Mouse (Mus musculus): ENCODE data around the gene Adprhl1. TPM values are rescaled to one million over a fixed set of nuclear protein-coding genes. Genes with fewer than 3 reads are reported as not detected.

Gene Adprhl1
- total and polyA plus RNA-seq, 3 experiments = not detected

GRCm38 (mm10) chr8:13202806-13203205, 51.2 kb downstream of the Adprhl1 start:
- no peak overlapping the region for H3K4me3 ChIP-seq (replicated peaks in 1 of 3; ENCODE audit: low read depth in 2 of 3, low read length in 2 of 3, poor library complexity in 1 of 3)
- peaks cover 81% of the 10 kb centered on the region for H3K27me3 ChIP-seq (replicated peaks)
- H3K79me2 ChIP-seq (replicated peaks; ENCODE audit: control insufficient read depth, extremely low read depth, insufficient read depth, poor library complexity, severe bottlenecking) = no peaks in the 10 kb centered on the region
- TF ChIP-seq CHD1 (IDR thresholded peaks at IDR 0.05; ENCODE audit: low read depth, low read length) (no peak), POLR2AphosphoS2 (IDR thresholded peaks at IDR 0.05; ENCODE audit: low read depth, low read length) (no peak)
- H3K4me1 ChIP-seq (ENCODE audit: control insufficient read depth in 1 of 2, insufficient read depth in 2 of 2) = no peaks in the 10 kb centered on the region
- H3K4me2 ChIP-seq (ENCODE audit: insufficient read depth, low read depth, poor library complexity, severe bottlenecking) = no peak overlapping the region
- dilution Hi-C loops (cut with MboI; ENCODE audit: extremely low pct_ligation_motif_present, extremely low pct_unique_long_range_greater_than_20kb, low sequenced_read_pairs) (no loop called here), in situ Hi-C loops (cut with MboI; ENCODE audit: low pct_ligation_motif_present, low pct_unique_long_range_greater_than_20kb, low sequenced_read_pairs) (loop anchor here (25.0 kb wide), 1 partner anchor 216 kb away; no protein-coding TSS in a partner anchor)
- peaks cover 11% of the 10 kb centered on the region for H3K9me3 ChIP-seq (replicated peaks; ENCODE audit: low read length)
- no peak for DNase-seq (ENCODE audit: extremely low read depth)
- no peak overlapping the region for H3K9ac ChIP-seq (ENCODE audit: insufficient read depth, low read depth)
- no peaks in the 10 kb centered on the region for H3K36me3 ChIP-seq (replicated peaks in 1 of 2; ENCODE audit: control insufficient read depth in 1 of 2, insufficient read depth in 1 of 2, low read length in 1 of 2)
- H3K27ac ChIP-seq (ENCODE audit: insufficient read depth, low read depth) = no peak overlapping the region

GRCm38 (mm10) chr8:13202041-13202440, 51.9 kb downstream of the Adprhl1 start:
- Histone ChIP-seq H3K36me3 (replicated peaks in 1 of 2; ENCODE audit: control insufficient read depth in 1 of 2, insufficient read depth in 1 of 2, low read length in 1 of 2) (no peaks in the 10 kb centered on the region), H3K9ac (ENCODE audit: insufficient read depth, low read depth) (no peak overlapping the region), H3K27ac (ENCODE audit: insufficient read depth, low read depth) (no peak overlapping the region), H3K4me2 (ENCODE audit: insufficient read depth, low read depth, poor library complexity, severe bottlenecking) (no peak overlapping the region), H3K9me3 (replicated peaks; ENCODE audit: low read length) (peaks cover 11% of the 10 kb centered on the region), H3K27me3 (replicated peaks) (peaks cover 81% of the 10 kb centered on the region), H3K79me2 (replicated peaks; ENCODE audit: control insufficient read depth, extremely low read depth, insufficient read depth, poor library complexity, severe bottlenecking) (no peaks in the 10 kb centered on the region), H3K4me3 (replicated peaks in 1 of 3; ENCODE audit: low read depth in 2 of 3, low read length in 2 of 3, poor library complexity in 1 of 3) (no peak overlapping the region), H3K4me1 (ENCODE audit: control insufficient read depth in 1 of 2, insufficient read depth in 2 of 2) (no peaks in the 10 kb centered on the region)
- dilution Hi-C loops (cut with MboI; ENCODE audit: extremely low pct_ligation_motif_present, extremely low pct_unique_long_range_greater_than_20kb, low sequenced_read_pairs) = no loop called here
- in situ Hi-C loops (cut with MboI; ENCODE audit: low pct_ligation_motif_present, low pct_unique_long_range_greater_than_20kb, low sequenced_read_pairs) = loop anchor here (25.0 kb wide), 1 partner anchor 215 kb away; no protein-coding TSS in a partner anchor
- TF ChIP-seq MAFK (IDR thresholded peaks at IDR 0.05; ENCODE audit: insufficient replicate concordance, low read length) = no peak
- TF ChIP-seq EP300 (IDR thresholded peaks at IDR 0.05; ENCODE audit: low read length) = no peak
- TF ChIP-seq SIN3A (IDR thresholded peaks at IDR 0.05; ENCODE audit: low read length) = no peak
- TF ChIP-seq TCF12 (IDR thresholded peaks at IDR 0.05; ENCODE audit: low read depth, low read length) = no peak
- no peak for DNase-seq (ENCODE audit: extremely low read depth)

- Histone ChIP-seq H3K27ac (ENCODE audit: insufficient read depth, low read depth) (no peak overlapping the region), H3K4me3 (replicated peaks in 1 of 3; ENCODE audit: low read depth in 2 of 3, low read length in 2 of 3, poor library complexity in 1 of 3) (no peak overlapping the region), H3K4me1 (ENCODE audit: control insufficient read depth in 1 of 2, insufficient read depth in 2 of 2) (no peaks in the 10 kb centered on the region), H3K9me3 (replicated peaks; ENCODE audit: low read length) (peaks cover 11% of the 10 kb centered on the region), H3K4me2 (ENCODE audit: insufficient read depth, low read depth, poor library complexity, severe bottlenecking) (no peak overlapping the region), H3K79me2 (replicated peaks; ENCODE audit: control insufficient read depth, extremely low read depth, insufficient read depth, poor library complexity, severe bottlenecking) (no peaks in the 10 kb centered on the region), H3K27me3 (replicated peaks) (peaks cover 83% of the 10 kb centered on the region), H3K9ac (ENCODE audit: insufficient read depth, low read depth) (no peak overlapping the region), H3K36me3 (replicated peaks in 1 of 2; ENCODE audit: control insufficient read depth in 1 of 2, insufficient read depth in 1 of 2, low read length in 1 of 2) (no peaks in the 10 kb centered on the region)
- TF ChIP-seq MYC (IDR thresholded peaks at IDR 0.05; ENCODE audit: low read depth, low read length) (no peak), BHLHE40 (IDR thresholded peaks at IDR 0.05; ENCODE audit: low read depth, low read length) (no peak), MXI1 (IDR thresholded peaks at IDR 0.05; ENCODE audit: low read depth, low read length) (no peak), GABPA (IDR thresholded peaks at IDR 0.05; ENCODE audit: insufficient replicate concordance, low read depth, low read length) (no peak), MEF2A (IDR thresholded peaks at IDR 0.05; ENCODE audit: borderline replicate concordance, low read depth, low read length) (no peak), TBP (conservative IDR thresholded peaks at IDR 0.05; ENCODE audit: low read depth, low read length) (no peak), SMC3 (IDR thresholded peaks at IDR 0.05; ENCODE audit: low read depth, low read length) (no peak), CHD1 (IDR thresholded peaks at IDR 0.05; ENCODE audit: low read depth, low read length) (no peak), ZMIZ1 (IDR thresholded peaks at IDR 0.05; ENCODE audit: low read depth, low read length) (no peak), JUN (IDR thresholded peaks at IDR 0.05; ENCODE audit: insufficient read depth, low read depth, low read length) (no peak), EP300 (IDR thresholded peaks at IDR 0.05; ENCODE audit: low read length) (no peak), HCFC1 (IDR thresholded peaks at IDR 0.05; ENCODE audit: low read depth, low read length) (no peak), MAZ (IDR thresholded peaks at IDR 0.05; ENCODE audit: low read depth, low read length) (no peak), USF2 (conservative IDR thresholded peaks at IDR 0.05; ENCODE audit: low read depth, low read length) (no peak), NELFE (IDR thresholded peaks at IDR 0.05; ENCODE audit: low read depth, low read length) (no peak), IRF4 (IDR thresholded peaks at IDR 0.05; ENCODE audit: low read depth, low read length) (no peak), ELF1 (IDR thresholded peaks at IDR 0.05; ENCODE audit: low read depth, low read length) (no peak), ETS1 (conservative IDR thresholded peaks at IDR 0.05; ENCODE audit: low read depth, low read length) (no peak), RCOR1 (conservative IDR thresholded peaks at IDR 0.05; ENCODE audit: low read depth, low read length) (no peak), ZC3H11A (IDR thresholded peaks at IDR 0.05; ENCODE audit: low read depth, low read length) (no peak)
- no peak for DNase-seq (ENCODE audit: extremely low read depth)
- dilution Hi-C loops (cut with MboI; ENCODE audit: extremely low pct_ligation_motif_present, extremely low pct_unique_long_range_greater_than_20kb, low sequenced_read_pairs) = no loop called here
- in situ Hi-C loops (cut with MboI; ENCODE audit: low pct_ligation_motif_present, low pct_unique_long_range_greater_than_20kb, low sequenced_read_pairs) = loop anchor here (25.0 kb wide), 1 partner anchor 214 kb away; no protein-coding TSS in a partner anchor
These were observed 53.0 kb downstream of the Adprhl1 start for GRCm38 (mm10) chr8:13201013-13201334.

All from CH12.LX (cell line).